Mouse (Mus musculus): ENCODE data around the gene Pla2g7.

DNA sequence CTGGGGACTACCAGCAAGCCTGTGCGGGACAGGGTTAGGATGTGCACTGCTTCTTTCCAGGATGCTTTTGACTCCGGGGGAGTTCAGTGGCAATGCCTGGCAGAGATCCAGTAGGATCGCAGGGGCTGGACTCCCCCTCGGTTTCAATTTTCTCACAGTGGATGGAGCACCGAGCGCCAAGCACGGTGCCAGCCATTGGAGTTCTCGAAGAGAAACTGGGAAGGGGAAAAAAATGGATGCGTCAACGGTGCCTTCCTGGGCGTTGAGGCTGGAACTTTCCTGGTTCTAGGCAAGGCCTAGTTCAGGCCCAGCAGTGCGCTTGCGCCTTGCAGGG lies 62.5 kb downstream of the Pla2g7 start:
- TF ChIP-seq CTCF (IDR thresholded peaks at IDR 0.05; ENCODE audit: low read depth) (no peak), EP300 (IDR thresholded peaks at IDR 0.05; ENCODE audit: low read depth) (no peak)
